10 mouse cellular contexts compared by ENCODE assay signal in the genomic region with DNA sequence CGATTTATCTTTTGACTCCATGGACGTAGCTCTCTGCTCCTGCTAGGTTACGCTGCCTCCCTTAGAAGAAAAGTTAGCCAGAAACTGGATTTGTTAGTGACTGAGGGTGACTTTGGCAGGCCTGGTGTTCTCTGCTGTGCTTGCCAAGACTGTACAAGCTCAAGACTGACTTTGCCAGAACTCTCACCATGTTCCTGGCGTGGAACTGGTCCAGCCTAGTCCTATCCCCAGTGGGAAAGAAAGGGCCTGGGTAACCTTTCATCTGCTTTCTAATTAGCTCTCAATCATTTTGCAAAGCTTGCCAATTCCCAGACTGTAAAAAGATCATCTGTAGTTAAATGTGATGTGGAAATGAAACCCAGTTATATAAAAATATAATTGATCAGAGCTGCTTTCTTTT. TPM values are rescaled to one million over a fixed set of nuclear protein-coding genes. Genes with fewer than 3 reads are reported as not detected.
DNase-seq lines count a peak whose midpoint lies in the region; ATAC-seq and TF ChIP-seq lines count a peak whose summit lies in the region.
"Had no signal": no experiment of that assay in that cellular context is flagged by ENCODE, and none has a peak within 500 bp of the region (broad histone marks: within the 10 kb centered on the region; RNA-seq: fewer than 3 reads in every experiment).

No protein-coding gene starts in this region.

- H3K27ac ChIP-seq in forebrain, embryonic 14.5 days (ENCODE audit: low read depth, low read length): no peak overlapping the region
- no peak overlapping the region for H3K27ac ChIP-seq in forebrain, embryonic 12.5 days
- H3K27ac ChIP-seq in forebrain, postnatal 0 days (ENCODE audit: low read depth, low read length): no peak overlapping the region
- no peak overlapping the region for H3K27ac ChIP-seq in midbrain, embryonic 15.5 days

- 77% methylated on average over 4 of the region's 4 CpGs for WGBS in forebrain, embryonic 14.5 days
- 90% methylated on average over 4 of the region's 4 CpGs for WGBS in forebrain, embryonic 12.5 days
- 68% methylated on average over 4 of the region's 4 CpGs for WGBS in forebrain, postnatal 0 days
- 90% methylated on average over 4 of the region's 4 CpGs for WGBS in midbrain, embryonic 15.5 days

- no peak overlapping the region for H3K4me2 ChIP-seq in forebrain, embryonic 14.5 days (ENCODE audit: low read length)
- H3K4me2 ChIP-seq in forebrain, embryonic 12.5 days: no peak overlapping the region
- no peak overlapping the region for H3K4me2 ChIP-seq in forebrain, postnatal 0 days (ENCODE audit: low read depth)
- no peak overlapping the region for H3K4me2 ChIP-seq in midbrain, embryonic 15.5 days
- H3K4me2 ChIP-seq: lung, embryonic 14.5 days had no signal

- no peaks in the 10 kb centered on the region for H3K9me3 ChIP-seq in forebrain, embryonic 14.5 days (replicated peaks; ENCODE audit: control insufficient read depth, low read length)
- no peaks in the 10 kb centered on the region for H3K9me3 ChIP-seq in forebrain, embryonic 12.5 days
- no peaks in the 10 kb centered on the region for H3K9me3 ChIP-seq in forebrain, postnatal 0 days (ENCODE audit: low read length)
- no peaks in the 10 kb centered on the region for H3K9me3 ChIP-seq in midbrain, embryonic 15.5 days

- H3K36me3 ChIP-seq in forebrain, embryonic 14.5 days (ENCODE audit: control insufficient read depth, insufficient read depth, low read length): peaks cover 81% of the 10 kb centered on the region
- H3K36me3 ChIP-seq in forebrain, embryonic 12.5 days (replicated peaks): peaks cover 85% of the 10 kb centered on the region
- H3K36me3 ChIP-seq in forebrain, postnatal 0 days (ENCODE audit: insufficient read depth): peaks cover 42% of the 10 kb centered on the region
- peaks cover 42% of the 10 kb centered on the region for H3K36me3 ChIP-seq in midbrain, embryonic 15.5 days (replicated peaks)

- peak; percentile 70 for DNase-seq in forebrain, embryonic 14.5 days (ENCODE audit: low spot score)
- peak; percentile 24 to 53 for DNase-seq in kidney, postnatal 25 days
- no peak for DNase-seq in kidney, postnatal 14 days
- DNase-seq in brain, adult 2 months (ENCODE audit: low read depth, low spot score): peak; percentile 54
- peak; percentile 45 for DNase-seq in forebrain, postnatal 0 days
- no peak for DNase-seq in ovary, postnatal 36 days (ENCODE audit: low spot score)
- DNase-seq: lung, embryonic 14.5 days; thymus, adult 2 months had no signal

- TF ChIP-seq CTCF in forebrain, postnatal 0 days (IDR thresholded peaks at IDR 0.05; ENCODE audit: low read depth): no peak

- H3K27me3 ChIP-seq in forebrain, embryonic 14.5 days (replicated peaks; ENCODE audit: control insufficient read depth, insufficient read depth, low read length): no peaks in the 10 kb centered on the region
- H3K27me3 ChIP-seq in forebrain, embryonic 12.5 days: no peaks in the 10 kb centered on the region
- no peaks in the 10 kb centered on the region for H3K27me3 ChIP-seq in forebrain, postnatal 0 days (ENCODE audit: insufficient read depth, low read length)
- H3K27me3 ChIP-seq in midbrain, embryonic 15.5 days (replicated peaks): no peaks in the 10 kb centered on the region

- no peak overlapping the region for H3K9ac ChIP-seq in forebrain, embryonic 14.5 days (ENCODE audit: low read length)
- H3K9ac ChIP-seq in forebrain, embryonic 12.5 days: no peak overlapping the region
- H3K9ac ChIP-seq in forebrain, postnatal 0 days: no peak overlapping the region
- no peak overlapping the region for H3K9ac ChIP-seq in midbrain, embryonic 15.5 days
- H3K9ac ChIP-seq: lung, embryonic 14.5 days had no signal

- H3K4me1 ChIP-seq in forebrain, embryonic 14.5 days (ENCODE audit: control insufficient read depth, insufficient read depth, low read length): no peaks in the 10 kb centered on the region
- no peaks in the 10 kb centered on the region for H3K4me1 ChIP-seq in forebrain, embryonic 12.5 days
- no peaks in the 10 kb centered on the region for H3K4me1 ChIP-seq in forebrain, postnatal 0 days (ENCODE audit: insufficient read depth)
- no peaks in the 10 kb centered on the region for H3K4me1 ChIP-seq in midbrain, embryonic 15.5 days

- H3K4me3 ChIP-seq in forebrain, embryonic 14.5 days (ENCODE audit: low read depth, low read length): no peak overlapping the region
- no peak overlapping the region for H3K4me3 ChIP-seq in forebrain, embryonic 12.5 days (replicated peaks)
- H3K4me3 ChIP-seq in forebrain, postnatal 0 days (ENCODE audit: low read depth, low read length): no peak overlapping the region
- no peak overlapping the region for H3K4me3 ChIP-seq in midbrain, embryonic 15.5 days

- ATAC-seq in forebrain, embryonic 14.5 days: no peak
- ATAC-seq in forebrain, embryonic 12.5 days (ENCODE audit: low FRiP score): no peak
- peak; percentile 50; the same call in 1 of the 2 replicates for ATAC-seq in forebrain, postnatal 0 days
- ATAC-seq in midbrain, embryonic 15.5 days (replicated peaks): no peak

RNA-seq across cellular contexts. Expression of gene Ndc1, which starts 19.5 kb away (rescaled TPM):
- polyA plus RNA-seq in forebrain, embryonic 14.5 days (2014; fragmentation: Nextera tagmentation; extraction: Ambion mirVana): 23.9 and 25.0 TPM in 2 replicates
- polyA plus RNA-seq in forebrain, embryonic 12.5 days (2016; fragmentation: Nextera tagmentation; extraction: Ambion mirVana): 38.8 and 39.9 TPM in 2 replicates
- total RNA-seq in forebrain, postnatal 0 days (2014; rRNA removed): 23.6 and 30.4 TPM in 2 replicates
- 14.3 and 18.7 TPM in 2 replicates for polyA plus RNA-seq in forebrain, postnatal 0 days (2015; fragmentation: Nextera tagmentation; extraction: Ambion mirVana)
- polyA plus RNA-seq in midbrain, embryonic 15.5 days (2015; fragmentation: Nextera tagmentation; extraction: Ambion mirVana): 18.4 and 20.0 TPM in 2 replicates

RNA-seq across cellular contexts. Expression of gene Glis1, which starts 47.4 kb away (rescaled TPM):
- polyA plus RNA-seq in forebrain, embryonic 14.5 days (2014; fragmentation: Nextera tagmentation; extraction: Ambion mirVana): 0.27 and 0.40 TPM in 2 replicates
- 3.4 and 3.8 TPM in 2 replicates for polyA plus RNA-seq in forebrain, embryonic 12.5 days (2016; fragmentation: Nextera tagmentation; extraction: Ambion mirVana)
- total RNA-seq in forebrain, postnatal 0 days (2014; rRNA removed): 0.43 and 1.6 TPM in 2 replicates
- 0.49 and 1.6 TPM in 2 replicates for polyA plus RNA-seq in forebrain, postnatal 0 days (2015; fragmentation: Nextera tagmentation; extraction: Ambion mirVana)
- polyA plus RNA-seq in midbrain, embryonic 15.5 days (2015; fragmentation: Nextera tagmentation; extraction: Ambion mirVana): 2.5 TPM in 2 replicates

Comparison
In these comparisons a context has a peak if more than half of its experiments do, and no peak if none do; other contexts are left out.
1. DNase-seq: peak in forebrain, embryonic 14.5 days (single experiment), kidney, postnatal 25 days (2 of 2), brain, adult 2 months (single experiment) and forebrain, postnatal 0 days (single experiment); none in kidney, postnatal 14 days (single experiment) and ovary, postnatal 36 days (single experiment).